Mouse (Mus musculus): Measurements from ENCODE around the gene Slc48a1. TPM values are rescaled to one million over a fixed set of nuclear protein-coding genes. Genes with fewer than 3 reads are reported as not detected.
A peak's percentile ranks its signal among the peaks of the same experiment; 100 is the strongest.

Gene Slc48a1
- polyA plus RNA-seq, 1 experiment from 2014 or later, result 46.8 TPM

GRCm38 (mm10) chr15:97828901-97829338 lies 50.6 kb downstream of the Slc48a1 start:
- 49% methylated on average over 5 of the region's 5 CpGs for WGBS
- Histone ChIP-seq H3K27me3 (ENCODE audit: control insufficient read depth, insufficient read depth, low read depth, low read length) (no peaks in the 10 kb centered on the region), H3K4me3 (ENCODE audit: low read length) (peak overlapping the region; percentile 82), H3K9me3 (ENCODE audit: control insufficient read depth, low read length) (no peaks in the 10 kb centered on the region), H3K9ac (ENCODE audit: low read length) (peak overlapping the region; percentile 97; the same call in 1 of the 2 replicates), H3K4me1 (replicated peaks; ENCODE audit: control insufficient read depth, insufficient read depth, low read length) (peaks cover 63% of the 10 kb centered on the region), H3K27ac (ENCODE audit: low read length) (peak overlapping the region; percentile 97), H3K36me3 (ENCODE audit: control insufficient read depth, insufficient read depth, low read length) (0 out of 2 replicates have a peak, but pooled peaks cover 2% of the 10 kb centered on the region), H3K4me2 (ENCODE audit: low read depth, low read length) (peak overlapping the region; percentile 69)
- ATAC-seq (ENCODE audit: low read depth), result peak; percentile 10

GRCm38 (mm10) chr15:97829432-97829831 lies 51.1 kb downstream of the Slc48a1 start:
- Histone ChIP-seq H3K4me1 (replicated peaks; ENCODE audit: control insufficient read depth, insufficient read depth, low read length) (peaks cover 58% of the 10 kb centered on the region), H3K4me2 (ENCODE audit: low read depth, low read length) (peak overlapping the region; percentile 69), H3K27me3 (ENCODE audit: control insufficient read depth, insufficient read depth, low read depth, low read length) (no peaks in the 10 kb centered on the region), H3K36me3 (ENCODE audit: control insufficient read depth, insufficient read depth, low read length) (0 out of 2 replicates have a peak, but pooled peaks cover 2% of the 10 kb centered on the region), H3K9me3 (ENCODE audit: control insufficient read depth, low read length) (no peaks in the 10 kb centered on the region), H3K9ac (ENCODE audit: low read length) (peak overlapping the region; percentile 97), H3K27ac (ENCODE audit: low read length) (peak overlapping the region; percentile 97), H3K4me3 (ENCODE audit: low read length) (peak overlapping the region; percentile 82)
- no peak for ATAC-seq (ENCODE audit: low read depth)
- 48% methylated on average over 2 of the region's 2 CpGs for WGBS

GRCm38 (mm10) chr15:97830253-97830787 lies 52.0 kb downstream of the Slc48a1 start:
- peak overlapping the region; percentile 82 for H3K4me3 ChIP-seq (ENCODE audit: low read length)
- peak overlapping the region; percentile 97 for H3K27ac ChIP-seq (ENCODE audit: low read length)
- H3K9me3 ChIP-seq (ENCODE audit: control insufficient read depth, low read length), result no peaks in the 10 kb centered on the region
- ATAC-seq (ENCODE audit: low read depth), result no peak
- H3K9ac ChIP-seq (ENCODE audit: low read length), result peak overlapping the region; percentile 97
- H3K4me2 ChIP-seq (ENCODE audit: low read depth, low read length), result peak overlapping the region; percentile 69
- H3K4me1 ChIP-seq (replicated peaks; ENCODE audit: control insufficient read depth, insufficient read depth, low read length), result peaks cover 50% of the 10 kb centered on the region
- H3K36me3 ChIP-seq (ENCODE audit: control insufficient read depth, insufficient read depth, low read length), result 0 out of 2 replicates have a peak, but pooled peaks cover 2% of the 10 kb centered on the region
- 17% methylated on average over 12 of the region's 12 CpGs for WGBS
- no peaks in the 10 kb centered on the region for H3K27me3 ChIP-seq (ENCODE audit: control insufficient read depth, insufficient read depth, low read depth, low read length)

- H3K4me2 ChIP-seq (ENCODE audit: low read depth, low read length), result peak overlapping the region; percentile 69
- WGBS, result under 1% methylated on average over 38 of the region's 39 CpGs
- H3K4me3 ChIP-seq (ENCODE audit: low read length), result peak overlapping the region; percentile 82
- peaks cover 45% of the 10 kb centered on the region for H3K4me1 ChIP-seq (replicated peaks; ENCODE audit: control insufficient read depth, insufficient read depth, low read length)
- H3K9me3 ChIP-seq (ENCODE audit: control insufficient read depth, low read length), result no peaks in the 10 kb centered on the region
- 0 out of 2 replicates have a peak, but pooled peaks cover 2% of the 10 kb centered on the region for H3K36me3 ChIP-seq (ENCODE audit: control insufficient read depth, insufficient read depth, low read length)
- H3K27ac ChIP-seq (ENCODE audit: low read length), result peak overlapping the region; percentile 97
- peak; percentile 30 for ATAC-seq (ENCODE audit: low read depth)
- H3K9ac ChIP-seq (ENCODE audit: low read length), result peak overlapping the region; percentile 97
- no peaks in the 10 kb centered on the region for H3K27me3 ChIP-seq (ENCODE audit: control insufficient read depth, insufficient read depth, low read depth, low read length)
Measured at GRCm38 (mm10) chr15:97830788-97831241, 52.5 kb downstream of the Slc48a1 start.

- Histone ChIP-seq H3K36me3 (ENCODE audit: control insufficient read depth, insufficient read depth, low read length) (0 out of 2 replicates have a peak, but pooled peaks cover 2% of the 10 kb centered on the region), H3K9ac (ENCODE audit: low read length) (peak overlapping the region; percentile 97), H3K4me2 (ENCODE audit: low read depth, low read length) (peak overlapping the region; percentile 69), H3K27me3 (ENCODE audit: control insufficient read depth, insufficient read depth, low read depth, low read length) (no peaks in the 10 kb centered on the region), H3K4me3 (ENCODE audit: low read length) (peak overlapping the region; percentile 82), H3K9me3 (ENCODE audit: control insufficient read depth, low read length) (no peaks in the 10 kb centered on the region), H3K4me1 (replicated peaks; ENCODE audit: control insufficient read depth, insufficient read depth, low read length) (peaks cover 44% of the 10 kb centered on the region), H3K27ac (ENCODE audit: low read length) (peak overlapping the region; percentile 97)
- WGBS, result 0% methylated on average over 50 of the region's 84 CpGs
- ATAC-seq (ENCODE audit: low read depth), result peak; percentile 93
Measured at GRCm38 (mm10) chr15:97831242-97831986, 53.1 kb downstream of the Slc48a1 start.

GRCm38 (mm10) chr15:97831987-97832640 lies 53.8 kb downstream of the Slc48a1 start:
- Histone ChIP-seq H3K4me2 (ENCODE audit: low read depth, low read length) (peak overlapping the region; percentile 69), H3K27ac (ENCODE audit: low read length) (peak overlapping the region; percentile 97), H3K9ac (ENCODE audit: low read length) (peak overlapping the region; percentile 97), H3K9me3 (ENCODE audit: control insufficient read depth, low read length) (no peaks in the 10 kb centered on the region), H3K36me3 (ENCODE audit: control insufficient read depth, insufficient read depth, low read length) (no peaks in the 10 kb centered on the region), H3K4me3 (ENCODE audit: low read length) (peak overlapping the region; percentile 82), H3K27me3 (ENCODE audit: control insufficient read depth, insufficient read depth, low read depth, low read length) (no peaks in the 10 kb centered on the region), H3K4me1 (replicated peaks; ENCODE audit: control insufficient read depth, insufficient read depth, low read length) (peaks cover 45% of the 10 kb centered on the region)
- ATAC-seq (ENCODE audit: low read depth), result peak; percentile 34; the same call in 1 of the 2 replicates
- 4% methylated on average over 10 of the region's 10 CpGs for WGBS

GRCm38 (mm10) chr15:97832764-97833479 lies 54.6 kb downstream of the Slc48a1 start:
- H3K9ac ChIP-seq (ENCODE audit: low read length), result peak overlapping the region; percentile 42; the same call in 1 of the 2 replicates
- H3K36me3 ChIP-seq (ENCODE audit: control insufficient read depth, insufficient read depth, low read length), result no peaks in the 10 kb centered on the region
- no peak for ATAC-seq (ENCODE audit: low read depth)
- H3K4me2 ChIP-seq (ENCODE audit: low read depth, low read length), result no peak overlapping the region
- H3K4me1 ChIP-seq (replicated peaks; ENCODE audit: control insufficient read depth, insufficient read depth, low read length), result peaks cover 54% of the 10 kb centered on the region
- peak overlapping the region; percentile 97 for H3K27ac ChIP-seq (ENCODE audit: low read length)
- no peak overlapping the region for H3K4me3 ChIP-seq (ENCODE audit: low read length)
- no peaks in the 10 kb centered on the region for H3K9me3 ChIP-seq (ENCODE audit: control insufficient read depth, low read length)
- 67% methylated on average over 9 of the region's 9 CpGs for WGBS
- H3K27me3 ChIP-seq (ENCODE audit: control insufficient read depth, insufficient read depth, low read depth, low read length), result no peaks in the 10 kb centered on the region

- 47% methylated on average over 17 of the region's 17 CpGs for WGBS
- Histone ChIP-seq H3K4me3 (ENCODE audit: low read length) (no peak overlapping the region), H3K27me3 (ENCODE audit: control insufficient read depth, insufficient read depth, low read depth, low read length) (no peaks in the 10 kb centered on the region), H3K36me3 (ENCODE audit: control insufficient read depth, insufficient read depth, low read length) (no peaks in the 10 kb centered on the region), H3K27ac (ENCODE audit: low read length) (peak overlapping the region; percentile 94), H3K4me2 (ENCODE audit: low read depth, low read length) (no peak overlapping the region), H3K9ac (ENCODE audit: low read length) (no peak overlapping the region), H3K4me1 (replicated peaks; ENCODE audit: control insufficient read depth, insufficient read depth, low read length) (peaks cover 57% of the 10 kb centered on the region), H3K9me3 (ENCODE audit: control insufficient read depth, low read length) (no peaks in the 10 kb centered on the region)
- ATAC-seq (ENCODE audit: low read depth), result no peak
Measured at GRCm38 (mm10) chr15:97836153-97836893, 58.0 kb downstream of the Slc48a1 start.
